Mouse (Mus musculus): ENCODE data around the gene Mtmr11. TPM values are rescaled to one million over a fixed set of nuclear protein-coding genes. Genes with fewer than 3 reads are reported as not detected.

Mtmr11 gene
- total RNA-seq (2015) (0.09 TPM in 1 of 2 replicates, not detected in the other), total RNA-seq (2017) (not detected in 2 replicates)

DNA sequence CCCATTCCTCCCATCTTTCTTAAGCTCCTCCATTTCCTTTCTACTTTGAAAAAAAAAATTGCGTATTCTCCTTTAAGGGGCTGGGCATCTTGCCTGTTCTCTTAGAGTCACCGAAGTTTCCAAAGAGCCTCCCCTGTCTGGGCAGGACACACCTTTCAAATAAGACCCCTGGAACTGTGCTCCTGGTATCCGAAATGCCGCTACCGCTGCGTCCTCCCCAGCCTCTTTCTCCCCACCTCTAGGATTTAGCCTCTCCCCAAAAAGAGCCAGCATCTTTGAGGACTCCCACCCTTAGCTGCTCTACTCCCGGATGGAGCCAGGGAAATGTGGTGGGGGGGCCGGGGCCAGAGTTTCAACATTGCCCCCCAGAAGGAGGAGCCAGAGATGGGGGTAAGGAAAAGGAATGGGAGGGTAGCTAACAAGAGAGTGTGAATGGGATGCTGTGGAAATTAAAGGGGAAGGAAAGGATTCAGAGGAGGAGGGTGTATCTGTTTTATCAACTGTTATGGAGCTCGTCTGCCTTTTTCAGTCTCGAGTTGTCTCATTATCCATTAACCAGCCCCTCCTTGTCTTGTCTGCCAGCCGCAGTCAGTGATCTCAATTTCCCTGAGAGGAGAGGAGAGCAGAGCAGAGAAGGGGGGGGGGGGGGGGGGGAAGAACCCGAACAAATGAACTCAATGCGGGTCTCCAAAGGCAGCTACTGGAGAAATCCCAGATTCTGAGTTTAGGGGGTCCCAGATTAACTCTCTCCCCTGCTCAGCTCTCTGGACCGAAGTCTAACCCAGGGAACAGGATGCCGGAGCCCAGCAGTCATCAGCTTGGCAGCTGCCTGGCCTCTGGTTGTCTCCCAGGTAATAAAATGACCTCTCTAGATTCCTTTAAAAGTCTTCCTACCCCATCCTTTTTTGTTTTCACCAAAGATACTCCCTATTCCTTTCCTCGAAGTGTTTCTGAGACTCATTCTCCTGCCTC, at the start of gene Mtmr11:
Mtmr11 (plus strand) TSS at position 136 of the 972 bp plus-strand sequence.
- no peak for ATAC-seq (ENCODE audit: poor library complexity, severe bottlenecking)

DNA sequence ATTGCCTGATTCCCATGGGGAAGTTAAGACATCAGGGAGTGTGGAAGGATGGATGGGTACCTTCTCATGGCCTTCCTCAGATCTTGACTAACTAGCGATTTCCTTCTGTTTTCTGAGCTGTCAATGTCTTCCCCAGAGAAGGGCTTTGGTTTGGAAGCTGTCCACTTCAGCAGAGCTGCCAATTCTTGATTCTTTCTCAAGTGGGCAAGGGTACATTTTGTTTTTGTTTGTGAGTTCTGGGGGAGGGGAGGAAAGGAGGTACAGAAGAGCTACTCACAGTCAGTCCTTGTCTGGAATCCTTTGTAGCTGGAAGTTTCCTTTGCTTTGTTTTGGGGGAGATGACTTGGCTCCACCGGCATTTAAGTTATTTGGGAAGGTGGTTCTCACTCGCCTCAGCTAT, 48.6 kb upstream of the Mtmr11 start:
- ATAC-seq (ENCODE audit: poor library complexity, severe bottlenecking), result no peak

DNA sequence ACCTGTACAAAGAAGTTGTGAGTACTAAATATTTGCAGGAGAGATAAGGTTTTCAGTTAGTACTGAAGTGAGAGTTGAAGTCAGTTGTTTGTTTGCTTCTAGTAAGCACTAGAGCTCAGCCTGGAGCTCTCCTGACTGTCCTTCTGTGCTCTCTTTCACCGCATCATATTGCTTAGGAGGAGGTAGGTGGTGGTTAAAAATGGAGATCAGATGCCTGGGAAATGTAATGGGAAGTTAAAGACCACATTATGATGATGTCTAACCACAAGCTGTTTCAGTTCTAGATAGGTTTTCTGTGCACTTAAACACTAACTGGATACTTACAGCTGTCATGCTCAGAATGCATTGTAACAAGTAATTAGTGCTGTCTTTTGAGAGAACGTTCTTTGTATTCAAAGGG, 43.7 kb upstream of the Mtmr11 start:
- peak; percentile 43 for ATAC-seq (ENCODE audit: poor library complexity, severe bottlenecking)

DNA sequence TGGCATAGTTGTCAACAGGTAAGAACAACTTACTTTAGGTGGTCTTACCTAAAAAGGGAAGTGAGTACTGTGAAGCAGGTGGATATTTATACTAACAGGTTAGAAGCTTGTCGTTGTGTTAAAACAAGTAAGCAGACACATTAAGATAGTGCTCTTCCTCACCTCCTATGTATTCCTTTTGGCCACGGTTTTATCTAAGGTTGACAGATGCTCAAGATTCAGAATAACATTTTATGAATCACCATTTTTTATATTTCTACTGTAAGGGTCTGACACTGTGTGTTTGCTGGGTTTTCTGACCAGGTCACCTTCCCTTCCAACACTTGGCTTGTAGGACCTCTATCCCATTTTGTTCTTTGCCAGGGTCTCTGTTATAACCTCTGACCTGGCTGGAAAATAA, 43.1 kb upstream of the Mtmr11 start:
- no peak for ATAC-seq (ENCODE audit: poor library complexity, severe bottlenecking)

DNA sequence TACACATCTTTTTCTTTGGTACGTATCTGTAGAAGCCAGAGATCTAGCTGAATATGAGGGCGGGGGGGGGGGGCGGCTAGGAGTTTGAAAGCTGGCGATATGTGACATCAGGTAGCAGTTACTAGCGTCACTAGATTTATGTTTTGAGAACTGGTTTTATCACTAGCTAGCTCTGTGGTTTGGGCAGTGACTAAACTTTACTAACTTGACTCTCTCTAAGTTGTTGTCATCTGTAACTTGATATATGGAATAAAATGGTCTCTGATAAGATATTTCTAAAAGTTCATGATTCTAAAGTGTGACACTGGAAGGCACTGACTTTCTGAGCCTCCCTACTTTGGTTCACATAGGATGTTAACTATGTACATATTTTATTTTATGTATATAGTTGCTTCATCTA, 37.6 kb upstream of the Mtmr11 start:
- ATAC-seq (ENCODE audit: poor library complexity, severe bottlenecking), result no peak

DNA sequence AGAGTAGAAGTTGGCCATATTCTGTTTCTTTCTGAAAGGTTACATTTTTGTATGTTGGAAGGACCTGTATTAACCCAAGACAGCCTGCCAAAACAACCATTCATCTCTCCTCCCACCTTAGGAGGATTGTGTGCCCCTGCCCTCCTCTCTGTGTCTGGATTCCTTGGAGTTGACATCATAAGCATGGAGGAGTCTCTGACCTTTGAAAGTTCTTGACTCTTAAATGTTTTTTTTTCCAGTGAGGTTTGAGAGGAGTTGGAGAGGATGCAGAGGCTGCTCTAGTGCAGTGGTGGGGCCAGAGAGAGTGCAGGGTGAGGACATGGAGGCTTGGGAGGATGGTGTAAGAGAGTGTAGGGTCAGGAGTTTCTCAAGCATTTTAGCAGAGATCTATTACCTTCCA, 33.7 kb upstream of the Mtmr11 start:
- ATAC-seq (ENCODE audit: poor library complexity, severe bottlenecking), result no peak

DNA sequence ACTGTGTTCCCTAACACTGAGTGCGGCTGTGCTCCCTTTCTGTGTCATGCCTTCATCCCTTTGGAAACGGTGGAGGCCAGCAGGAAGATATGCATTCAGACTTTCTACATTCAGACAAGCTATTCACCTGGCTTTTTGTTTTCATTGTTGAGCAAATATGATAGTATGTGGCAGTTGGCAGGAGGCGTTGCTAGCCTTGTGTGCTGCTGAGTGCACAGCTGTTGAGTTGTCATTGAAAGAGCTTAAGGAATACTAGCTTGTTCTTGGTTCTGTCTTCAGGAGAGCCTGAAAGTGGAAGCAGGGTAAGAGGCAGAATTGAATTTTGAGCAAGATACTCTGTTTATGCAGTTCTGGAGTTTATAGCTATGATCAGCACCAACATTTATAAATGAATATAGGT, 29.3 kb upstream of the Mtmr11 start:
- no peak for ATAC-seq (ENCODE audit: poor library complexity, severe bottlenecking)

DNA sequence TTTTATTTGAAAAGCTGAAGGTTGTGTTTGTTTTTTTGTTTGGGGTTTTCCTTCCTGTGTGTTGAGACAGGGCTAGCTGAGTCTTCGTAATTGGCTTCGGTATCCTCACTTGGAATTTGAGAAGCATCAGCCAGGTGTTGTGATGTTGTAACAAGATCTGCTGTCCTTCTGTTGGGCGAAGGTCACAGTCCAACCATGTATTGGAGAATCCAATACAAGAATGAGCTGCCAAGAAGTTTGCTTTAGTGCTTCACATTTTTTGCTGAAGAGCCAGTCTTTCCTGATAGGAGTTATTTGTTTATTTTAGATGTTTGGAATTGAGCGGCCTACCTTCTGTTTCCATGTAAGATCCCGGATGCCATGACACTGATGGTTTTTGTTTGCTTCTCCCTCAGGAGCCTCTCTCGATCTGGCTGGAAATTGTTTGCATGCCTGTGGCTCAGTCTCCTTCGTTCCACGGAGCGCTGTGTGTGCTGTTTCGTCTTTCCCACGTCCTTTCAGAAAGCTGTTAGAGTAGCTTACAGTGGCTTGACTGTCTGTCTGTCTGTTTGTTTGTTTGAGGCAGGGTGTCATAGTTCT, 28.4 kb upstream of the Mtmr11 start:
- no peak for ATAC-seq (ENCODE audit: poor library complexity, severe bottlenecking)

DNA sequence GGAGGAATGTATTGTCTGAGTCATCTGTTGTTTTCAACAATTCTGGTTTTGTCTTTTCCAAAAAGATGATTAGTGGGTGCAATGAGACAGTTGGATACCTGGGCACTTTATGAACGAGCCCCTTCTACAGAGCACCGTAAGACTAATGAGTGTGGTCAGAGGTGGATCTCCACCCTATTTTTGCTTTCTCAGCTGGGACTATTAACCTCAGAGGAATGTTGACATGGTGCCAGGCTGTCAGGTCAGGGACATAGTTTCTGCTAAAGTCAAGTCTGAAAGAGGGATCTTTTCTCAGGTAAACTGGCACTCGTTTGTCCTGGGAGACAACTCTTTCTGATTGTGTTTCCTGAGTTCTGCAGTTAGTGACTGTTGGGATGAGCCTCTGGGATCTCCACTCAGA, 26.8 kb upstream of the Mtmr11 start:
- no peak for ATAC-seq (ENCODE audit: poor library complexity, severe bottlenecking)

DNA sequence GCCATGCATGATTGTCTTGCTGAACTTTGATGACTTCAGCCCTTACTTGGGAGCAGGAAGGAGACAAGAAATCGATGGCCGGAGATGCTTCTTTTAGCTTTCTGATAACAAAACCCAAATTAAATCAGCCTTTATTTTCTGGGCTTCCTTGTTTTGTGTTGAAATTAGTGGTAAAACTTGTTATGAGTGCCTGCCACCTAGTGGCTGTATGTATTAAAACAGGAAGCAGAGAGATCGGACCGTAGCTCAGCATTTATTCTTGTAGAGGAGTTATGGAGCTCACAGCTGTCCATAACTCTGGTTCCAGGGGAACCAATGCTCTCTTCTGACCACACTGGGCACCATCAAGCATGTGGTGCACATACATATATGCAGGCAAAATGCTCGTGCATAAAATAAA, 13.9 kb upstream of the Mtmr11 start:
- ATAC-seq (ENCODE audit: poor library complexity, severe bottlenecking), result peak; percentile 91

DNA sequence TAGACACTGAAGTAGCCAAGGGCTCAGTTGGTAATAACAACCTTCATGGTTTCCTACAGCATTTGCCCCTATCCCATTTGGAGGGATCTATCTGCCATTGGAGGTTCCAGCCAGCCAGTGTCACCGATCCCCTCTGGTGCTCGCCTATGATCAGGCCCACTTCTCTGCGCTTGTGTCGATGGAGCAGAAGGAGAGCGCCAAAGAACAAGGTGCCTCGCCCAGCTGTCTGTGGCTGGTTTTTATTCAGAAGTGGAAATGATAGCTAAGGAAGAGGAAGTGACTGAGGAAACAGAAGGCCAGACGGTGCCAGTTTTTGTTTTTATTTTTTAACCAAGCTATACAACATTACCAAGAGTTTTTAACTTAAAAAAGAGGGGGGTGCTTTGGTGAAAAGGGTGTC, 10.0 kb upstream of the Mtmr11 start:
- ATAC-seq (ENCODE audit: poor library complexity, severe bottlenecking), result peak; percentile 43; the same call in 1 of the 2 replicates

DNA sequence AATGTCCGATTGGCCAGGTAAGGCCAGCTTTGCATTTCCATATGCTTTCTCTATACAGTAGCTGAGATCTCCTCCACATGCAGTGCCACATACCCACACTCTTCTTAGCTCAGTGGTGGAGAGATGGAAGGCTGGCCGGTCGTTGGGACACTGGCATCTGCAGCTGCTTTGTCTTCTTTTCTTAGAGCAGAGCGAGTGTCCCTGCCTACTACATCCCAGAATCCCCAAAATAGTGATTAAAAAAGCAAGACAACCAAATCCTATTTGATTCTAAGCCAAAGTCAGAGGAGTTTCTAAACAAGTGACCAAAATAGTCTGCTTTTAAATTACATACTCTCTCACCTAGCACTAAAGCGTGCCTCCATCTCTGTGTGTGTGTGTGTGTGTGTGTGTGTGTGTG, 9.2 kb upstream of the Mtmr11 start:
- ATAC-seq (ENCODE audit: poor library complexity, severe bottlenecking), result no peak

DNA sequence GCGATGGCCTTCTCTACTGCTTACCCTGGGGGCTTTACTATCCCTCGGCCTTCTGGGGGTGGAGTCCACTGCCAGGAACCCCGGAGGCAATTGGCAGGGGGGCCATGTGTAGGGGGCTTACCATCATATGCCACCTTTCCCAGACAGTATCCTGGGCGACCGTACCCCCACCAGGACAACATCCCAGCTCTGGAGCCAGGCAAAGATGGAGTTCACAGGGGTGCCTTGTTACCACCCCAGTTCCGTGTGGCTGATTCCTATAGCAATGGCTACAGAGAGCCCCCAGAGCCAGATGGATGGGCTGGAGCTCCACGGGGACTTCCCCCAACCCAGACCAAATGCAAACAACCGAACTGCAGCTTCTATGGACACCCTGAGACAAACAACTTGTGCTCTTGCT, 6.3 kb upstream of the Mtmr11 start:
- no peak for ATAC-seq (ENCODE audit: poor library complexity, severe bottlenecking)

DNA sequence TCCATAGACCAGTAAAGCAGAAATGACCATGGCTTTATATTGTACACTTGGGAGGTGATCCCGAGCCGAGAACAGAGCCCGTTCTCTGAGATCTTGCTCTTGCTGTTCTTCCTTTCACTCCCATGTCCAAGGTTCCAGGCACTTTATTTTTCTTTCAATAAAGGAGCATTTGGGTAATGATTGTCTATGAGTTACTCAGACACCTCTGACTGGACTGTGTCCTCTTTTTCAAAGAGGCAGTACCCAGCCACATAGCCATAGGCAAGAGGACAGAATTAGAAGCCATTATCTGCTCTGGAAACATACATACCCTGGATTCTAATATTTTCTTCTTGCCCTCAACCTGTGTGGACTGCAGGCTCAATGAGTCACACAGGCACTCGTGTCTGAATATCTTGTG, 2.0 kb upstream of the Mtmr11 start:
- no peak for ATAC-seq (ENCODE audit: poor library complexity, severe bottlenecking)

DNA sequence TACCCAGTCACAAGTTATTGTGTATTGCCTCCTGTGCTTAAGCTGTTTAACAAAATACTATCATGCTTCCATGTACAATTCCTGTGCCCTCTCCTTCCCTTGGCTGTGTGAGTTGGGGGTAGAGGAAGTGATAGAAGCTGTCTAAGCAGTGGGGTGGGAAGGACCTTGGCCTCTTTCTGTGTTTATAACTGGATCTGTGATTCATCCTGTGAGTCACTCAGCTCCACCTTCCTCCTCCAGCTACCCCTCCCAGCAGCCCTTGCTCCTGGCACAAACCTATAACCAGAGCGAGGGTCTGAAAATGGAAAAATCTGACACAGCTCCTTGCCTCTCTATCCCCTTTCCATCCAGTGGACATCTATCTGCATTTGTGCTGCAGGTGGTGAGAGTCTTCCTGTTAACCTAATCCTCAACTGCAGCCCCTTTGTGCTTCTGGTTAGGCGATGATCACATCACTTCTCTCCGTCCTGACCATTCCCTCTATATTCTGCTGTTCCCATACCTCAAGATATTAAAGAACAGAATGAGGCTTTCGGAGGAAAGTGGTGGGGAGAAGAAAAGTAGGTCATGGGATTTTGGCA, 1.5 kb upstream of the Mtmr11 start:
- peak; percentile 45; the same call in 1 of the 2 replicates for ATAC-seq (ENCODE audit: poor library complexity, severe bottlenecking)

DNA sequence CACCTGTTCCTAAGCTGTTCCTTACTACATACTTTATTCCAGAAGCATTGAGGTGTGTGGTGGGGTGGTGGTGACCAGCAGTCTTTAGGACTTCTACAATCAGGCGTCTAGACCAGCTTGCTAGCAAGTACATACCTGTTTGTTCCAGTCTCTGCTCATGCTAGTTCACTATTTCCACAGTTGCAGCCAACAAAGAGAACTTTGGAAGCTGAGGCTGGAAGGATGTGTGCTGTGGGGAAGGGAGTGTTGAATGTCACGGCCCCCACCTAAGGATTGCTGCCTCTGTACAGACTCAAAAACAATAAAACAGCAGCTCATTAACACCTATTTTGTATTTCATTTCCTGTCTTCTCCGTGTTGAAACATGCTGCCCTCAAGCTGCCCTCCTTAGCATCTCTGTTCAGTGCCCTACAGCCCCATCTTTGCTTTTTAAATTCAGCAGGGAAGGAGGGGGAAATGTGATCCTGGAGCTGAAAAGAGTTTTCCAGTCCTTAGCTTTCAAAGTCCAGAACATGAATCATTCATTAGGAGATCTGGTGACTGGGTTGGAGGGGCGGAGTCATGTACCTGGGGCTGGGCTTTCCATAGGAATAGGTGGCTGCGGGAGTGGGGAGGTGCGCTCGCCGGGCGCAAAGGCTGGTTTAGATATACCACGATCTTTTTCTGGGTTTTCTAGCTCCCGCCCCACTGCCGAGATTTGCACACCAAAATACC, 844 bp upstream of the Mtmr11 start:
- no peak for ATAC-seq (ENCODE audit: poor library complexity, severe bottlenecking)

DNA sequence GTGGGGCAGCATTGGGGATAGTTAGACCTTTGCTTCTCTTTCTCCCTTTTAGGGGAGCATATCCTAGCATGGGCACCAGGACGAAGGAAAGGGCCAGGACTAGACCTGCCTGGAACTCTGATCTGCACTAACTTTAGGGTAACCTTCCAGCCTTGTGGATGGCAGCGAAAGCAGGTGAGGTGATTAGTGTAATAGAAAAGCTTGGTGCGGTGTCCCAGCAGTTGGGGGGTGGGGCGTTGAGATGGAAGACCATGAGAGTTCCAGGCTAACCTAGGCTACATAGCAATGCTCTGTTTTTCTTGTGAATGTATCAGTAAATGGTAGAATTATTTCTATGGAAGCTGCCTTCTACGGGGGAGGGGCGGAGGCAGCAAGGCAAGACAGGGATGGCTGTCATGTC, 1.2 kb downstream of the Mtmr11 start:
- no peak for ATAC-seq (ENCODE audit: poor library complexity, severe bottlenecking)

DNA sequence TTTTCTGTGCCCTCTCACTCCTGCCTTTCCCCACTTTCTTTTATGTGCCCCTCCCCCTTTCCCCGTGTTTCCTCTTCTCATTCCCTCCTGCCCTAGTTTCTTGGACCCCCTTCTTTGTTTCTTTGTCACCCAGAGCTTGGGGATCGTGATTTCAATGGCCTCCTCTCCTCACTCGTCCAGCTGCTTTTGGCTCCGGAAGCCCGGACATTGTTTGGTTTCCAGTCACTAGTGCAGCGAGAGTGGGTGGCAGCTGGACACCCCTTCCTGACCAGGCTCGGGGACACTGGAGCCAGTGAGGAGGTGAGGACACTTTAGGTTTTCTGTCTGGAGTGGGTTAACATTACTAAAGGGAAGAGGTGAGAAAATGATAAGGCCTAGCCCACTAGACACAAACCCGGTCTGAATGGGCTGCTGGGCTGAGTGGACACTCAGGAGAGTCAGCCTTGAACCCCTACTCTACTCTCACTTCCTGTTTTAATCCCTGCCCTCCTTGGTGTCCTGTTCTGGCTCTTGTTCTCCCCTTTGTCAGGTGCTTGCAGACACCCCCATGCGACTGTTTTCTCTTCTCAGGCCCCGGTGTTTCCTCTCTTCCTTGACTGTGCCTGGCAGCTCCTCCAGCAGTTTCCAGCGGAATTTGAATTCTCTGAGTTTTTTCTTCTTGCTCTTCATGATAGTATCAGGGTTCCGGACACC, 6.8 kb downstream of the Mtmr11 start:
- no peak for ATAC-seq (ENCODE audit: poor library complexity, severe bottlenecking)

DNA sequence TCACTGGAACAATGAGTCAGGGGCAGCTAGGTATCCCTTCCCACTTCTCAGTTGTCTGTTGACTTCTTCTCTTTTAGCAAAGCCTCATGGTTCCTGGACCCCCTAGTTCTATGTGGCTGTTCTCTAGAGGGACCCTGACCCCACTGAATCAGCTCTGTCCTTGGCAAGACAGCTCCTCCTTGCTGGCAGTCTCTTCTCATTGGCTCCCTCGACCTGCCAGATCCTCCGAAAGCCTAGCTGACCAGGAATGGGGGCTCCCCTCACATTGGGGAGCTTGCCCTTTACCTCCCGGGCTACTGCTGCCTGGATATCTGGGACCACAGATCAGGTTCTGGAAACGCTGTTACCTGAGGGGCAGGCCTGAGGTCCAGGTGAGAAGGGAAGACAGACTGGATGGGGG, 8.5 kb downstream of the Mtmr11 start:
- no peak for ATAC-seq (ENCODE audit: poor library complexity, severe bottlenecking)

DNA sequence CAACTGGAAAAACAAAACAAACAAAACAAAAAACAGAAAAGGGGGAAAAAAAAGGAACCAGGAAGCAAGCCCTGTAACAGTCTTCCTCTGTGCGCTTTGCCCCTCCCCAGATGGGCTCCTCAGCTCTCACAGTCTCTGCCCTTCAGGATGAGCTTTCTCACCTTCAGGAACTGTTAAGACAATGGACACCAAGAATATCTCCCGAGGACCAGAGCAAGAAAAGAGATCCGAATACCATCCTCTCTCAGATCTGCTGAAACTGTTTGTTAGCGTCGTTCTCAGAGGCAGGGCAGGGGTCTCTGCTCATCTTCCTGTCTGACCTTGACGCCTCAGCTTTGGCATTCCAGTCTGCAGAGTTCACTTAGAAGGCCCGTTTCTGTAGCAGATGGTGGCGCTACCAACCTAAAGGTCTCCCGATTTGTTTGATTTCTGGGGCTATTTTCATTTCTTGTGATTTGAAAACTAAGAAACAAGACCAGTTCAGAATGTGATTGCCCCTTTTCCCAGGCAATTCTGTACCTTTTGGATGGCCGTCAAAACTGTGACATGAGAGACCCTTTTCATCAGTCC, 9.3 kb downstream of the Mtmr11 start:
- no peak for ATAC-seq (ENCODE audit: poor library complexity, severe bottlenecking)

All from megakaryocyte, adult 5-6 weeks (primary cell).